Mouse (Mus musculus) spleen, postnatal 4 days (tissue): ENCODE data around the gene Olfr1310.
"Not testable (repeated sequence)": the region's sequence is repeated elsewhere in the genome, so short reads cannot be mapped to it uniquely, and the experiment has no call there.

Source experiments
- DNase-seq, 2 experiments: peaks; one replicate each; pipeline ENCODE4 v3.0.0; 2022; ENCODE audit warnings: low spot score in 2 of 2

Gene Olfr1310

DNA sequence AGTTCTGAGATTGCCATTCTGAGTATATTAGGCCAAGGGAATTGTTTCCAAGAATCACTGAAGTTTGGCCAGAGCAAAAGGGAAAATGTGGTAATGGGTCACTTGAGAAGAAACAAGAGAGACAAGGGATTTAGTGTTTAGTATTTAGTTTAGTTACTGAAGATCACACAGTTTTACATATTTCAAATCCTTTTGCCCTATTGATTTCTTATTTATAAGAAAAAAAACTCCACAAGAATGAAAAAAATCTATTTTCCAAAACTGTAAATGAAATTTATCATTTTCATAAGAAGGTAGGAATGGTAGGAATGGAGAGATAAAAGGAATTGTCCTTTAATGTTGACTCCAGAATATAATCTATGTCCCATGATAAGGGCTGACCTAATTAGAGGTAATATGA lies at the start of gene Olfr1310:
Olfr1310 (minus strand) TSS at position 101 of the 400 bp plus-strand sequence.
- no peak for DNase-seq

DNA sequence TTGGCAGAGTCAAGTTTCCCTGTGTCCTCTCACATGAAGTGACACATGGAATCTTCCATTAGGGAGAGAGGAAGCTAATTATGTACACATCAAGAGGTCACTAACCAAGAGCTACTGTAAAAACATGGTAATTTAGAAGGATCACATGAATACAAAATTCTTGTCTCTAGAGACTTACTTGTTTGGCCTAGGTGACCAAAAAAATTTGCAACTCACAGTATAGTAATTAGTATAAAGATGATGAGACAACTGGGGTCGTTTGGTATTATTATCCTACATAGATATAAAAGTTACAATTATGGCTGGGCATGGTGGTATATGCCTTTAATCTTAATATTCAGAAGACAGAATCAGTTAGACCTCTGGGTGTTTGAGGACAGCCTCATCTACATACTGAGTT lies 37.6 kb upstream of the Olfr1310 start, which contains the start of gene Olfr1312:
Olfr1312 (minus strand) TSS at position 101 of the 400 bp plus-strand sequence.
- no peak for DNase-seq

GRCm38 (mm10) chr2:112026971-112027370 lies 14.5 kb upstream of the Olfr1310 start:
- not testable (repeated sequence) for DNase-seq

- no peak for DNase-seq
Measured at GRCm38 (mm10) chr2:112024312-112024711, 11.8 kb upstream of the Olfr1310 start, which contains the start of gene Olfr1311. Gene Olfr1311 (minus strand): TSS chr2:112024412.

DNA sequence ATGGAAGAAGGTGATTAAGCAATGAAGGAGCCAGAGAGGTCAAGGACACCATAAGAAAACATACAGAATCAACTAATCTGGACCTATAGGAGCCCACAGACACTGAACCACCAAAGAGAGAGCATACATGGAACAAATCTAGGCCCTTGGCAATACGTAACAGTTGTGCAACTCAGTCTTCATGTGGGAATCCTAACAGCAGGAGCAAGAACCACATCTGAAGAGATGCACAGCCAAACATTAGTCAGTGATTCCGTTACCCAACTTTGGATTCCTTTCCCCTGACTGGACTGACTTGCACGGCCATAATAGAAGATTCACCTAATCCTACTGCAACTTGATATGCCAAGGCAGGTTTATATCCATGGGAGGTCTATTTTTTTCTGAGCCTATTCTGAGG lies 2.4 kb upstream of the Olfr1310 start:
- DNase-seq: no peak

GRCm38 (mm10) chr2:111990181-111990580 lies 22.3 kb downstream of the Olfr1310 start, which contains the start of gene Olfr1309:
Gene Olfr1309 (minus strand): TSS chr2:111990281.
- no peak for DNase-seq

- DNase-seq: no peak
Measured at GRCm38 (mm10) chr2:111964844-111965243, 47.7 kb downstream of the Olfr1310 start, which contains the start of gene Olfr1308. Gene Olfr1308 (minus strand): TSS chr2:111964944.
